Mouse (Mus musculus) intestine, postnatal 0 days (tissue): Measurements from ENCODE around the gene Arid3a. TPM values are rescaled to one million over a fixed set of nuclear protein-coding genes. Genes with fewer than 3 reads are reported as not detected.

Experiments used
- ATAC-seq: fragments of 200-750 bp; cut with Nextera tagmentation; 2 replicates; pipeline ENCODE4 v1.8.0; 2017; ENCODE audit warnings: mild to moderate bottlenecking, moderate TSS enrichment, moderate library complexity
- H3K27ac ChIP-seq: fragments of 300-500 bp; sonication (generic); 2 replicates; pipeline ENCODE4 v1.5.1; 2014; ENCODE audit warnings: mild to moderate bottlenecking, low read depth, low read length, moderate library complexity
- H3K27me3 ChIP-seq: fragments of 300-500 bp; sonication (generic); replicated peaks from 2 replicates; pipeline ENCODE4 v1.6.1; 2014; ENCODE audit warnings: low read length, mixed read lengths; ENCODE audit not compliant: control insufficient read depth, insufficient read depth
- H3K36me3 ChIP-seq: fragments of 300-500 bp; sonication (generic); 2 replicates; pipeline ENCODE4 v1.6.1; 2014; ENCODE audit warnings: mild to moderate bottlenecking, moderate library complexity; ENCODE audit not compliant: control insufficient read depth, insufficient read depth
- H3K4me1 ChIP-seq: fragments of 300-500 bp; sonication (generic); replicated peaks from 2 replicates; pipeline ENCODE4 v1.6.1; 2014; ENCODE audit warnings: antibody characterized with exemption, low read length, mixed read lengths; ENCODE audit not compliant: control insufficient read depth, insufficient read depth
- H3K4me2 ChIP-seq: fragments of 300-500 bp; sonication (generic); replicated peaks from 2 replicates; pipeline ENCODE4 v1.6.1; 2014; ENCODE audit warnings: low read depth, mild to moderate bottlenecking, moderate library complexity
- H3K4me3 ChIP-seq: fragments of 300-500 bp; sonication (generic); 2 replicates; pipeline ENCODE4 v1.5.1; 2014; ENCODE audit warnings: low read depth, low read length
- H3K9ac ChIP-seq: fragments of 300-500 bp; sonication (generic); 2 replicates; pipeline ENCODE4 v1.6.1; 2014; ENCODE audit warnings: mild to moderate bottlenecking, low read depth, low read length
- H3K9me3 ChIP-seq: fragments of 300-500 bp; sonication (generic); 2 replicates; pipeline ENCODE4 v1.6.1; 2016; ENCODE audit warnings: mixed run types; ENCODE audit not compliant: control insufficient read depth
- CTCF ChIP-seq: sonication (generic); IDR thresholded peaks from 2 replicates; pipeline ENCODE4 v1.5.1; 2016; ENCODE audit warnings: low read depth, mild to moderate bottlenecking, control low read depth, antibody characterized with exemption, moderate library complexity
- WGBS: fragments of 180-500 bp; shearing (Covaris S2); extraction: QIAGEN DNeasy Blood & Tissue Kit; methylation state at CpG from one replicate; pipeline ENCODE4 v1.1.7; 2014; 5-methylcytosine and 5-hydroxymethylcytosine counted together
- polyA plus RNA-seq: library from polyadenylated mRNA; unstranded; fragments of >200 nt; fragmentation: Nextera tagmentation; extraction: Ambion mirVana; gene quantifications from 2 replicates; pipeline ENCODE4 v1.2.1, GENCODE M21; 2015

Arid3a gene
- polyA plus RNA-seq, 1 experiment from 2014 or later = 8.7 TPM

DNA sequence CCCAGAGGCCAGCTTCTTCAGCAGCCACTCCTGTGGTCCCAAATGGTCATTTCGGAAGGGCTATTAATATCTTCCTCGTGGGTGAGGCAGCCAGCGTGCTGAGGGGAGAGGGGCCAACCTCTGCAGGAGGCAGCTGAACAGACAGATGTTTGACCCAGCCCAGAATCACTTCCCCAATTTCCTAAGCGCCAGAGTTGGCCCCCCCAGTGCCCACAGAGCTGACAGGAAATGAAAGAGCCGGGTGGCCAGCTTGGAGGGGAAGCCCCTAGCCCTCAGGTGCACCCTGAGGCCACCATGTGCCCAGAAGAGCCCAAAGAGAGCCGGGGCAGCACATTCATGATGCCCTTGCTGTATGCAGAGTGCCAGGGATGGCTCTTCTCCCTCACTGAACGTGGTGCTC lies 13.9 kb downstream of the Arid3a start:
- no peak for TF ChIP-seq CTCF
- H3K4me1 ChIP-seq = peaks cover 19% of the 10 kb centered on the region; the same call in 1 of the 2 replicates
- H3K4me3 ChIP-seq = no peak overlapping the region
- H3K27me3 ChIP-seq = no peaks in the 10 kb centered on the region
- H3K27ac ChIP-seq = no peak overlapping the region
- H3K9me3 ChIP-seq = no peaks in the 10 kb centered on the region
- no peak for ATAC-seq
- no peak overlapping the region for H3K9ac ChIP-seq
- 48% methylated on average over 7 of the region's 7 CpGs for WGBS
- no peak overlapping the region for H3K4me2 ChIP-seq
- H3K36me3 ChIP-seq = peaks cover 29% of the 10 kb centered on the region

DNA sequence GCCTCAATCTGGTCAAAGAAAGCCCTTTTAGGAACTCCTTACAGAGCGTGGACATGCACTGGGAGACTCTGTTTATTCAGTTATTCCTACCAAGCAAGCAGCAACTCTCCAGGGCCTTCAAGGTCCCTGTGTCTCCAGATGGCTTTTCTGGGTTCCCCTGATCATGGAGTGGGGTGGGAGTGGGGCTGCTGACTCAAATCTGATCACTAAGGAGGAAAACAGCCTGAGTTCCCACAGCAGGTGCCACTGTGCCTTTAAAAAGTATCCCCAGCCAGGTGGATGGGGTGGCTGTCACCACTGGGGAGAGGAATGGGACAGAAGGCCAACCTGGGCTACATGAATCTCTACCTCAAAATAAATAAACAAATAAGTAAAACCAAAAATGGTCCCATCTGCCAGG lies 16.1 kb downstream of the Arid3a start:
- Histone ChIP-seq H3K36me3 (peaks cover 27% of the 10 kb centered on the region), H3K9ac (no peak overlapping the region), H3K4me2 (no peak overlapping the region), H3K27me3 (no peaks in the 10 kb centered on the region), H3K4me3 (no peak overlapping the region), H3K27ac (peak overlapping the region; percentile 88), H3K9me3 (no peaks in the 10 kb centered on the region), H3K4me1 (peaks cover 34% of the 10 kb centered on the region)
- ATAC-seq = 0 out of 2 replicates have a peak, but pooled peaks have one; percentile 0
- 42% methylated on average over 1 of the region's 1 CpGs for WGBS
- no peak for TF ChIP-seq CTCF

DNA sequence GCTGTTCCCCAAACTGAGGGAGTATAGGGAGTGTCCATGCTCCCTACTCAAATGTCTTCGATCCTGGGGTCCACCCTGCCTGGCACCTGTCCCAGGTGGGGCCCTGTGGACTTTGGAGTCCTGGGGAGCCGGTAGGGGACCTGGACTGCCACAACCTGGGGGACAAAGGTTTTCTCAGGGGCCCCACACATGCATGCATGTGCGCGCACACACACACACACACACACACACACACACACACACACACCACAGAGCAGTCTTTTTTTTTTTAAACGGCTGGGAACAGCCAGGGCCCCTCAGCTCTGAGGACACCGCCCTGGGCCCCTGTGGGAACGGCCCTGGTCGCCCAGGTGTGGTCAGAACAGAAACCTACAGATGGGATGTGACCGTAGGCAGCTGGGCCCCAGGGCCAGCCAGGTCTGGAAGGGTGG lies 16.6 kb downstream of the Arid3a start:
- ATAC-seq = peak; percentile 87
- Histone ChIP-seq H3K27ac (peak overlapping the region; percentile 88), H3K4me2 (peak overlapping the region; percentile 64), H3K9me3 (no peaks in the 10 kb centered on the region), H3K27me3 (no peaks in the 10 kb centered on the region), H3K4me1 (peaks cover 33% of the 10 kb centered on the region), H3K9ac (no peak overlapping the region), H3K4me3 (peak overlapping the region; percentile 21; the same call in 1 of the 2 replicates), H3K36me3 (peaks cover 30% of the 10 kb centered on the region)
- whole genome bisulfite sequencing = 33% methylated on average over 9 of the region's 9 CpGs
- TF ChIP-seq CTCF = no peak

DNA sequence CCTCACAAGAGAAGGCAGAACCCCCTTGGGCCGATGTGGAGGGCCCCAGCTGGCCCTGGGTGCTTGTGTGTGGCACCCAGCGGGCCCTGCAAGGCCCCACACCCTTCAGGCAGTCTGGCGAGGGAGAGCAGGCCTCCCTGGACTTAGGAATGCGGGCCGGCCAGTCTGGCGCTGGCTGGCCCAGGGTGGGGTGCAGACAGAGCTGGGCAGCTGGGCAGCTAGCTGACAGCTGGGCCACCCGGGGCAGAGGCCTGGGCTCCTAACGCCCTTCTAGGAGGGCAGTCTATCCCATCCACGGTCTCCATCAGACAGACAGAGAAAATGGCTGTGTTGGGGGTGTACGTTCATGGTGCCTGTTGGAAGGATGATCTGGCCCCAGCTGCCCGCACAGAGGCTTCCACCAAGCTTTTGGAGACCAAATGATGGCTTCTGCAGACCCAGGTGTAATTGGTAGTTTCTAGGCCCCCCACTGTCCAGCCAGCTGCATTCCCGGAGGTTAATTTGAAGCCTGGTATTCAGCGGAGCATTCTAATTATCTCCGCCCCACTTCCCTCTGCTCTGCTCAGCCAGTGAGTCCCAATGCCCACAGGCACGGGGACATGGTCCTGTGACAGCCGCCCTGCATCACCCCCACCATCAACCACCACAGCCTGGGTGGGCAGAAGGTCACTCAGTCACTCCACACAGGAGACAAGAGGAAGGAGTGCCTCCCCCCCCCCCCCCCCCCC lies 18.8 kb downstream of the Arid3a start:
- peak overlapping the region; percentile 64 for H3K4me2 ChIP-seq
- H3K36me3 ChIP-seq = peaks cover 40% of the 10 kb centered on the region
- TF ChIP-seq CTCF = no peak
- 0 out of 2 replicates have a peak, but pooled peaks have one; percentile 10 for ATAC-seq
- H3K27ac ChIP-seq = peak overlapping the region; percentile 88
- peak overlapping the region; percentile 40; the same call in 1 of the 2 replicates for H3K9ac ChIP-seq
- H3K4me3 ChIP-seq = 0 out of 2 replicates have a peak overlapping the region, but pooled peaks have one; percentile 21
- peaks cover 24% of the 10 kb centered on the region for H3K4me1 ChIP-seq
- WGBS = 20% methylated on average over 16 of the region's 16 CpGs
- H3K27me3 ChIP-seq = no peaks in the 10 kb centered on the region
- no peaks in the 10 kb centered on the region for H3K9me3 ChIP-seq

DNA sequence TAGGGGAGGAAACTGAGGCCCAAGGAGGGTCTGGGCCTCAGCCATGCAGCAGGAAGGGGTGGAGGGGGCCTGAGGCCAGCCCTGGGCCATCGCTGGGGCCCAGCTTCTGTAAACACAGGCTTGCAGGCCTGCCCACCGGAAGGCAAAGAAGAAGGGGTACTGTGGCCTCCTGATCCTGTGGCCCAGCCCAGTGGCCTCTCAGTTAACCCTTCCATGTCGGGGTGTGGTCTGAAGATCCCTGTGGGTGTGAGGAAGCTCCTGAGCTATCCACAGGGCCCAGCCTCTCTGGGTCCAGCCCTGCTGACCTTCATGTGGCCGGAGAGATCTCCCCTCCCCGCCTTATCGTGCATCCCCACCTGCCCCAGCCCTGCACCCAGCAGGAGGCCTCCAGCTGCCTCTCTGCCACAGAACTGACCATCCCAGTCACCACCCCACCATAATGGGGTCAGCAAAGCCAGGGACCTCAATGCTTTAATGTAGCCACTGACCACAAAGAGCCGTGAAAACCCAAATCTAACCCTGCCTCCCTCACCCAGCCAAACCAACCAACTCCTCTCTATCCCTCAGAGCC lies 20.0 kb downstream of the Arid3a start:
- Histone ChIP-seq H3K27me3 (no peaks in the 10 kb centered on the region), H3K4me2 (peak overlapping the region; percentile 64), H3K4me1 (peaks cover 24% of the 10 kb centered on the region), H3K4me3 (peak overlapping the region; percentile 21; the same call in 1 of the 2 replicates), H3K27ac (peak overlapping the region; percentile 88), H3K36me3 (peaks cover 42% of the 10 kb centered on the region), H3K9me3 (no peaks in the 10 kb centered on the region), H3K9ac (peak overlapping the region; percentile 40)
- TF ChIP-seq CTCF = no peak
- ATAC-seq = peak; percentile 36
- WGBS = 16% methylated on average over 7 of the region's 7 CpGs

DNA sequence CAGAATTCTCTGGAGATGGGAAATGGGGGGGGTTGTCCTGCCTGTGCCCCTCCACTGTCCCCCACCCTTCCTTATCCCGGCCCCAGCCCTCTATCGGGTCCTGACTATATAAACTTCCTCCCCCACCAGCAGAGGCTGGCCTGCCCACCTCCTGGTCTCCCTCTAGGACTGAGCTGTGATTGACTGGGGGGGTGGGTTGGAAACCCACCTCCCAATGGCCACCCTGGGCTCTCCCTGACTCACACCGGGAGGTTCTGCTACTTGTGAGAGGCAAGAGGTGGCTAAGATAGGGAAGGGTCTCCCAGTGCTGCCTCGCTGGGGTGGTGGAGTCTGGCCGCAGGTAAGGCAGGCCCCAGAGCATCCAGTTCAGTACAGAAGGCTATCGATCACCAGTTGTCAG lies 20.7 kb downstream of the Arid3a start:
- ATAC-seq = no peak
- H3K4me3 ChIP-seq = no peak overlapping the region
- peaks cover 24% of the 10 kb centered on the region for H3K4me1 ChIP-seq
- peak overlapping the region; percentile 88; the same call in 1 of the 2 replicates for H3K27ac ChIP-seq
- TF ChIP-seq CTCF = no peak
- H3K27me3 ChIP-seq = no peaks in the 10 kb centered on the region
- H3K9ac ChIP-seq = no peak overlapping the region
- WGBS = 61% methylated on average over 6 of the region's 6 CpGs
- peaks cover 44% of the 10 kb centered on the region for H3K36me3 ChIP-seq
- no peaks in the 10 kb centered on the region for H3K9me3 ChIP-seq
- H3K4me2 ChIP-seq = peak overlapping the region; percentile 64
